Mouse (Mus musculus) urinary bladder, adult 18-20 months (tissue): ENCODE results near the gene Tcf7l2.

Experiments used
- DNase-seq, 2 experiments: peaks; one replicate each; pipeline ENCODE4 v3.0.0; 2022; ENCODE audit warnings: low spot score in 2 of 2, mixed read lengths in 2 of 2

The Tcf7l2 gene

GRCm38 (mm10) chr19:55741439-55741928 lies at the start of gene Tcf7l2:
TSS of gene Tcf7l2 (plus strand) at chr19:55741820.
- DNase-seq = peak; percentile 75 to 86

- DNase-seq = no peak
Measured at GRCm38 (mm10) chr19:55694651-55695050, 47.0 kb upstream of the Tcf7l2 start.

GRCm38 (mm10) chr19:55695418-55695817 lies 46.2 kb upstream of the Tcf7l2 start:
- no peak for DNase-seq

GRCm38 (mm10) chr19:55698892-55699291 lies 42.7 kb upstream of the Tcf7l2 start:
- no peak for DNase-seq

GRCm38 (mm10) chr19:55700214-55700568 lies 41.4 kb upstream of the Tcf7l2 start:
- DNase-seq = no peak

GRCm38 (mm10) chr19:55700569-55701282 lies 40.9 kb upstream of the Tcf7l2 start:
- DNase-seq = peak in 1 of 2 experiments; percentile 6

- no peak for DNase-seq
Measured at GRCm38 (mm10) chr19:55701283-55701633, 40.4 kb upstream of the Tcf7l2 start.

GRCm38 (mm10) chr19:55702081-55702480 lies 39.5 kb upstream of the Tcf7l2 start:
- DNase-seq = no peak

- no peak for DNase-seq
Measured at GRCm38 (mm10) chr19:55702716-55703115, 38.9 kb upstream of the Tcf7l2 start.

GRCm38 (mm10) chr19:55704071-55704470 lies 37.5 kb upstream of the Tcf7l2 start:
- DNase-seq = no peak

GRCm38 (mm10) chr19:55706300-55706699 lies 35.3 kb upstream of the Tcf7l2 start:
- no peak for DNase-seq

GRCm38 (mm10) chr19:55706806-55707205 lies 34.8 kb upstream of the Tcf7l2 start:
- no peak for DNase-seq

GRCm38 (mm10) chr19:55708031-55708554 lies 33.5 kb upstream of the Tcf7l2 start:
- DNase-seq = no peak

- no peak for DNase-seq
Measured at GRCm38 (mm10) chr19:55710841-55711240, 30.8 kb upstream of the Tcf7l2 start.

GRCm38 (mm10) chr19:55711701-55712100 lies 29.9 kb upstream of the Tcf7l2 start:
- DNase-seq = no peak

GRCm38 (mm10) chr19:55712678-55713077 lies 28.9 kb upstream of the Tcf7l2 start:
- DNase-seq = no peak

- DNase-seq = peak in 1 of 2 experiments; percentile 9
Measured at GRCm38 (mm10) chr19:55714015-55714414, 27.6 kb upstream of the Tcf7l2 start.

GRCm38 (mm10) chr19:55714665-55715064 lies 27.0 kb upstream of the Tcf7l2 start:
- no peak for DNase-seq

- no peak for DNase-seq
Measured at GRCm38 (mm10) chr19:55719083-55719482, 22.5 kb upstream of the Tcf7l2 start.

GRCm38 (mm10) chr19:55719524-55720408 lies 21.9 kb upstream of the Tcf7l2 start:
- DNase-seq = no peak

GRCm38 (mm10) chr19:55720409-55721092 lies 21.1 kb upstream of the Tcf7l2 start:
- no peak for DNase-seq

- DNase-seq = no peak
Measured at GRCm38 (mm10) chr19:55722376-55722775, 19.2 kb upstream of the Tcf7l2 start.
